Mouse (Mus musculus) hindbrain, embryonic 15.5 days (tissue): Measurements from ENCODE around the gene Elp5. TPM values are rescaled to one million over a fixed set of nuclear protein-coding genes. Genes with fewer than 3 reads are reported as not detected.

ENCODE experiments used
- ATAC-seq: fragments of 200-750 bp; cut with Nextera tagmentation; 2 replicates; pipeline ENCODE4 v1.8.0; 2017; ENCODE audit warnings: low read depth, moderate number of reproducible peaks, moderate TSS enrichment; ENCODE audit not compliant: low FRiP score
- H3K27ac ChIP-seq: fragments of 300-500 bp; sonication (generic); replicated peaks from 2 replicates; pipeline ENCODE4 v1.5.1; 2015; ENCODE audit warnings: mild to moderate bottlenecking, inconsistent platforms
- H3K27me3 ChIP-seq: fragments of 300-500 bp; sonication (generic); 2 replicates; pipeline ENCODE4 v1.6.1; 2015; ENCODE audit warnings: control low read depth, inconsistent platforms
- H3K36me3 ChIP-seq: fragments of 300-500 bp; sonication (generic); 2 replicates; pipeline ENCODE4 v1.6.1; 2015; ENCODE audit warnings: control low read depth, inconsistent platforms
- H3K4me1 ChIP-seq: fragments of 300-500 bp; sonication (generic); replicated peaks from 2 replicates; pipeline ENCODE4 v1.6.1; 2015; ENCODE audit warnings: control low read depth, inconsistent platforms
- H3K4me2 ChIP-seq: fragments of 300-500 bp; sonication (generic); 2 replicates; pipeline ENCODE4 v1.6.1; 2015; ENCODE audit warnings: moderate library complexity, mild to moderate bottlenecking, inconsistent platforms
- H3K4me3 ChIP-seq: fragments of 300-500 bp; sonication (generic); 2 replicates; pipeline ENCODE4 v1.5.1; 2015; ENCODE audit warnings: mild to moderate bottlenecking, inconsistent platforms
- H3K9ac ChIP-seq: fragments of 300-500 bp; sonication (generic); 2 replicates; pipeline ENCODE4 v1.6.1; 2015; ENCODE audit warnings: inconsistent platforms
- H3K9me3 ChIP-seq: fragments of 300-500 bp; sonication (generic); 2 replicates; pipeline ENCODE4 v1.6.1; 2016; ENCODE audit warnings: control low read depth, inconsistent platforms
- WGBS: fragments of 180-500 bp; shearing (Covaris S2); methylation state at CpG from one replicate; pipeline ENCODE4 v1.1.7; 2015; 5-methylcytosine and 5-hydroxymethylcytosine counted together
- microRNA counts: library from miRNA; unstranded; fragments of <30 nt; microRNA quantifications from one replicate; lab custom pipeline; 2016
- microRNA-seq: library from miRNA; unstranded; fragments of <30 nt; microRNA quantifications from one replicate; pipeline ENCODE4, GENCODE M21; 2016
- polyA plus RNA-seq: library from polyadenylated mRNA; unstranded; fragments of >200 nt; fragmentation: Nextera tagmentation; extraction: Ambion mirVana; gene quantifications from 2 replicates; pipeline ENCODE4 v1.2.1, GENCODE M21; 2015

Gene Elp5
- polyA plus RNA-seq, 1 experiment from 2014 or later = 174 TPM

DNA sequence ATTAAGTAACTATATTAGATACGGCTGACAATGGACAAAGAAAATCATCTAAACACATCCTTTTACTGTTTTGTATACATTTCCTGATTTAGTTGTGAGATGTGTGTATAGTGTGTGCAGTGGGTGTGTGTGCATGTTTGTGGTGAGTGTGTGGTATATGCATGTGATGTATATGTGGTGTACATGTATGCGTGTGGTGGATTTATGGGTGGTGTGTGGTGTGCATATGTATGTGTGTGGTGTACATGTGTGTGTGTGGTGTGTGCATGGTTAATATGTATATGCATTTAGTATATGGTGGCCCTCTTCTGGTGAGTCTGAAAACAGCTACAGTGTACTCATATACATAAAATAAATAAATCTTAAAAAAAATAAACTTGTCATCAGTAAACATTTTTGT lies 54.8 kb downstream of the Elp5 start:
- WGBS = 98% methylated on average over 2 of the region's 2 CpGs
- H3K27ac ChIP-seq = no peak overlapping the region
- no peaks in the 10 kb centered on the region for H3K27me3 ChIP-seq

DNA sequence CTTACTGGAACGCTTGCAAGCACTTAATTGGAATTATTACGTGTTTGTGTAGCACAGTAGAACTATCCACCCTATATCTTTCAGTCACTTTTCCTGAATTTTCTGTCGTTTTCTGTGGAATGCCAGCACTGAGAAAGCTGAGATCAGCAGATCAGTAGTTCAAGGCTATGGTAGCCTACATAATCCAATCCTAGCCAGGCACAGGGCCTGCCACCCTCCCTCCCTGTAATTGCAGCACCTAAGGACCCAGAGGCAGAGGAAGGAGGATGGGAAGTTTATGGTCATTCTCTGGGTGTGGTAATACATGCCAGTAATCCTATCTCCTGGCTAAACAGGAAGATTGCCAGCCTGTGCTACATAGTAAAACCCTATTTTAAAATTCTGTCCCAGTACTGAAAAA lies 59.5 kb downstream of the Elp5 start:
- H3K36me3 ChIP-seq = peaks cover 12% of the 10 kb centered on the region
- H3K4me1 ChIP-seq = peaks cover 28% of the 10 kb centered on the region
- ATAC-seq = no peak
- no peak overlapping the region for H3K4me3 ChIP-seq
- peak overlapping the region; percentile 93; the same call in 1 of the 2 replicates for H3K27ac ChIP-seq
- 69% methylated on average over 3 of the region's 3 CpGs for WGBS
- H3K4me2 ChIP-seq = peak overlapping the region; percentile 93
- no peaks in the 10 kb centered on the region for H3K9me3 ChIP-seq
- no peaks in the 10 kb centered on the region for H3K27me3 ChIP-seq
- H3K9ac ChIP-seq = no peak overlapping the region

More for the DNA sequence above, 54.8 kb downstream of the Elp5 start:
- Histone ChIP-seq H3K9ac (no peak overlapping the region), H3K36me3 (no peaks in the 10 kb centered on the region), H3K4me3 (no peak overlapping the region), H3K4me1 (peaks cover 5% of the 10 kb centered on the region), H3K4me2 (no peak overlapping the region), H3K9me3 (no peaks in the 10 kb centered on the region)
- ATAC-seq = no peak

DNA sequence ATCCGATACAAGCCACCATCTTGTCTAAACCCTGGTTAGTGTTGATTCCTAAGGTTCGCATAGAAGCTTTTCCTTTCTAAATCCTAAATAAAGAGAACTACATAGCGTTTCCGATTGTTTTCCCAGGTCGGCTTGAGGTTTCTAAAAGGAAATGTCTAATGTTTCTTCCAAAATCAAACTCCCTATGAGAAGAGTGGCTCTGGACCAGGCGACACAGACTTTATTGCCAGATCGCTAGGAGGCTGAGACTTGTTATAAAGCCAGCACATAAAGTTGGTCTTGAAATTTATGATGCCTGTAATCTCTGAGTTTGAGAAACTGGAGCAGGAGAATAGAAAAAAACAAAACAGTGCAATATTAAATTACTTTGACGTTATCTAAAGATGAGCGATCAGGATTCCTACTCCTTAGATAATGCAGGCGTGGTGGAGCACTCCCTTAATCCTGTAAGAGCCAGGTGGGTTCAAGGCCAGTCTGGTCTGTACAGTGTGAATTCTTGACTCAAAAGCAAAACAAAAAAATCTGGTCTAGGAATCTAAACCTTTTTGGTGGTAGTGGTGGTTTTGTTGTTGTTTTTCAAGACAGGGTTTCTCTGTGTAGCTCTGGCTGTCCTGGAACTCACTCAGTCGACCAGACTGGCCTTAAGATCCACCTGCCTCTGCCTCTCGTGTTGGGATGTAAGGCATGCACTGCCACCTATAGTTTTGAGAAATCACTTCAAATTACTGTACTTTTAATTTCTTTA lies 60.1 kb downstream of the Elp5 start:
- Histone ChIP-seq H3K9ac (peak overlapping the region; percentile 49), H3K27ac (peak overlapping the region; percentile 93), H3K9me3 (no peaks in the 10 kb centered on the region), H3K4me3 (peak overlapping the region; percentile 91), H3K4me2 (peak overlapping the region; percentile 93), H3K27me3 (no peaks in the 10 kb centered on the region), H3K36me3 (peaks cover 19% of the 10 kb centered on the region), H3K4me1 (peaks cover 28% of the 10 kb centered on the region)
- WGBS = 2% methylated on average over 12 of the region's 12 CpGs
- ATAC-seq = no peak

GRCm38 (mm10) chr11:69921114-69922011 lies 61.0 kb downstream of the Elp5 start, which contains the start of gene Eif5a:
TSS of gene Eif5a (minus strand) at chr11:69921958.
- under 1% methylated on average over 75 of the region's 78 CpGs for WGBS
- H3K27me3 ChIP-seq = no peaks in the 10 kb centered on the region
- ATAC-seq = peak; percentile 97
- peak within 1 kb of the TSS; percentile 95 for H3K27ac ChIP-seq
- peak within 1 kb of the TSS; percentile 87 for H3K9ac ChIP-seq
- peak within 1 kb of the TSS; percentile 93 for H3K4me2 ChIP-seq
- no peaks in the 10 kb centered on the region for H3K9me3 ChIP-seq
- H3K36me3 ChIP-seq = peaks cover 27% of the 10 kb centered on the region
- peak within 1 kb of the TSS; percentile 91 for H3K4me3 ChIP-seq
- peaks cover 28% of the 10 kb centered on the region for H3K4me1 ChIP-seq

GRCm38 (mm10) chr11:69920266-69921031 lies 61.9 kb downstream of the Elp5 start:
- H3K9me3 ChIP-seq = no peaks in the 10 kb centered on the region
- peak overlapping the region; percentile 91 for H3K4me3 ChIP-seq
- peak; percentile 25 for ATAC-seq
- peaks cover 33% of the 10 kb centered on the region for H3K4me1 ChIP-seq
- peak overlapping the region; percentile 87 for H3K9ac ChIP-seq
- WGBS = under 1% methylated on average over 49 of the region's 65 CpGs
- H3K27ac ChIP-seq = peak overlapping the region; percentile 95
- no peaks in the 10 kb centered on the region for H3K27me3 ChIP-seq
- peaks cover 35% of the 10 kb centered on the region for H3K36me3 ChIP-seq
- H3K4me2 ChIP-seq = peak overlapping the region; percentile 93

- Histone ChIP-seq H3K9me3 (no peaks in the 10 kb centered on the region), H3K9ac (peak overlapping the region; percentile 87), H3K4me1 (peaks cover 40% of the 10 kb centered on the region), H3K27me3 (no peaks in the 10 kb centered on the region), H3K27ac (peak overlapping the region; percentile 95), H3K36me3 (peaks cover 41% of the 10 kb centered on the region), H3K4me2 (peak overlapping the region; percentile 93), H3K4me3 (peak overlapping the region; percentile 91)
- WGBS = 2% methylated on average over 17 of the region's 17 CpGs
- ATAC-seq = no peak
Measured at GRCm38 (mm10) chr11:69919661-69920265, 62.6 kb downstream of the Elp5 start.

- peaks cover 41% of the 10 kb centered on the region for H3K36me3 ChIP-seq
- H3K27ac ChIP-seq = no peak overlapping the region
- no peak for ATAC-seq
- no peaks in the 10 kb centered on the region for H3K9me3 ChIP-seq
- H3K27me3 ChIP-seq = no peaks in the 10 kb centered on the region
- H3K4me2 ChIP-seq = peak overlapping the region; percentile 93
- 83% methylated on average over 9 of the region's 9 CpGs for WGBS
- H3K9ac ChIP-seq = no peak overlapping the region
- H3K4me3 ChIP-seq = peak overlapping the region; percentile 91
- H3K4me1 ChIP-seq = peaks cover 46% of the 10 kb centered on the region
Measured at GRCm38 (mm10) chr11:69919053-69919452, 63.3 kb downstream of the Elp5 start.

MicroRNA genes within 50 kb of the gene (microRNA counts, 519-probe panel; counts per million panel counts)
- microRNA mmu-miR-324-3p (lab: Ali Mortazavi, UCI) = not detected
- 3,066 counts per million, percentile 60 among the panel's probes with 10 or more counts for microRNA mmu-miR-324-5p (lab: Ali Mortazavi, UCI)

Small RNAs within 50 kb of the gene (microRNA-seq; reads per million reads assigned to microRNA genes)
- gene Gm44349 = not detected
- gene Mir324 = 3,205 reads per million, percentile 87 among the genes with 10 or more reads in this experiment

Other genes starting within 250 kb of the Elp5 start
- 15.6 and 16.6 TPM in 2 replicates for gene Polr2a, start 223.9 kb downstream of the Elp5 start, polyA plus RNA-seq
- 0.51 and 0.66 TPM in 2 replicates for gene Slc35g3, start 220.5 kb downstream of the Elp5 start, polyA plus RNA-seq
- gene Zbtb4, start 216.6 kb downstream of the Elp5 start, polyA plus RNA-seq = 5.2 and 5.3 TPM in 2 replicates
- 1.2 and 2.2 TPM in 2 replicates for gene Chrnb1, start 186.6 kb downstream of the Elp5 start, polyA plus RNA-seq
- 5.7 and 7.1 TPM in 2 replicates for gene Fgf11, start 180.7 kb downstream of the Elp5 start, polyA plus RNA-seq
- gene Tmem102, start 176.9 kb downstream of the Elp5 start, polyA plus RNA-seq = 1.1 and 2.0 TPM in 2 replicates
- gene Gm39566, start 167.2 kb downstream of the Elp5 start, polyA plus RNA-seq = not detected in 2 replicates
- gene Spem2, start 164.1 kb downstream of the Elp5 start, polyA plus RNA-seq = not detected in 2 replicates
- 0.21 and 0.34 TPM in 2 replicates for gene Spem1, start 160.3 kb downstream of the Elp5 start, polyA plus RNA-seq
- 20.9 and 21.0 TPM in 2 replicates for gene Nlgn2, start 144.7 kb downstream of the Elp5 start, polyA plus RNA-seq
- 375 and 391 TPM in 2 replicates for gene Tmem256, start 144.0 kb downstream of the Elp5 start, polyA plus RNA-seq
- gene Plscr3, start 136.1 kb downstream of the Elp5 start, polyA plus RNA-seq = 46.0 and 47.5 TPM in 2 replicates
- gene Tnk1, start 123.8 kb downstream of the Elp5 start, polyA plus RNA-seq = 0.10 and 0.12 TPM in 2 replicates
- gene Tmem95, start 104.5 kb downstream of the Elp5 start, polyA plus RNA-seq = not detected in 2 replicates
- 2.0 and 2.4 TPM in 2 replicates for gene Kctd11, start 101.1 kb downstream of the Elp5 start, polyA plus RNA-seq
- gene Acap1, start 87.0 kb downstream of the Elp5 start, polyA plus RNA-seq = 0.52 and 0.58 TPM in 2 replicates
- gene 2810408A11Rik, start 81.5 kb downstream of the Elp5 start, polyA plus RNA-seq = 8.8 TPM in 2 replicates
- 16.6 and 19.9 TPM in 2 replicates for gene Neurl4, start 81.4 kb downstream of the Elp5 start, polyA plus RNA-seq
- 68.4 and 69.9 TPM in 2 replicates for gene Gps2, start 68.6 kb downstream of the Elp5 start, polyA plus RNA-seq
- gene Eif5a, start 60.6 kb downstream of the Elp5 start, polyA plus RNA-seq = 1,083 and 1,119 TPM in 2 replicates
- 6.7 and 6.8 TPM in 2 replicates for gene Ybx2, start 46.7 kb downstream of the Elp5 start, polyA plus RNA-seq
- gene Slc2a4, start 34.3 kb downstream of the Elp5 start, polyA plus RNA-seq = 3.4 and 4.1 TPM in 2 replicates
- gene Cldn7, start 17.7 kb downstream of the Elp5 start, polyA plus RNA-seq = 0.34 and 1.0 TPM in 2 replicates
- gene Ctdnep1, start 1.4 kb downstream of the Elp5 start, polyA plus RNA-seq = 23.5 and 27.1 TPM in 2 replicates
- 561 and 571 TPM in 2 replicates for gene Gabarap, start 8.6 kb upstream of the Elp5 start, polyA plus RNA-seq
- 56.1 and 62.2 TPM in 2 replicates for gene Phf23, start 13.3 kb upstream of the Elp5 start, polyA plus RNA-seq
- gene Dvl2, start 18.1 kb upstream of the Elp5 start, polyA plus RNA-seq = 26.4 and 28.7 TPM in 2 replicates
- gene Acadvl, start 32.9 kb upstream of the Elp5 start, polyA plus RNA-seq = 58.0 and 62.2 TPM in 2 replicates
- gene Dlg4, start 34.4 kb upstream of the Elp5 start, polyA plus RNA-seq = 23.8 and 24.1 TPM in 2 replicates
- gene Asgr1, start 71.6 kb upstream of the Elp5 start, polyA plus RNA-seq = 2.8 and 4.7 TPM in 2 replicates
- gene Asgr2, start 110.1 kb upstream of the Elp5 start, polyA plus RNA-seq = not detected in 2 replicates
- gene Mgl2, start 147.8 kb upstream of the Elp5 start, polyA plus RNA-seq = 1.4 and 1.6 TPM in 2 replicates
- 0.64 and 1.3 TPM in 2 replicates for gene Clec10a, start 173.7 kb upstream of the Elp5 start, polyA plus RNA-seq
- 7.6 and 8.1 TPM in 2 replicates for gene Slc16a11, start 230.2 kb upstream of the Elp5 start, polyA plus RNA-seq
- 14.3 and 16.5 TPM in 2 replicates for gene Slc16a13, start 238.5 kb upstream of the Elp5 start, polyA plus RNA-seq
- gene Bcl6b, start 247.3 kb upstream of the Elp5 start, polyA plus RNA-seq = 5.5 and 5.6 TPM in 2 replicates